Mouse (Mus musculus): ENCODE measurements around the gene Kcne3.

Gene Kcne3

DNA sequence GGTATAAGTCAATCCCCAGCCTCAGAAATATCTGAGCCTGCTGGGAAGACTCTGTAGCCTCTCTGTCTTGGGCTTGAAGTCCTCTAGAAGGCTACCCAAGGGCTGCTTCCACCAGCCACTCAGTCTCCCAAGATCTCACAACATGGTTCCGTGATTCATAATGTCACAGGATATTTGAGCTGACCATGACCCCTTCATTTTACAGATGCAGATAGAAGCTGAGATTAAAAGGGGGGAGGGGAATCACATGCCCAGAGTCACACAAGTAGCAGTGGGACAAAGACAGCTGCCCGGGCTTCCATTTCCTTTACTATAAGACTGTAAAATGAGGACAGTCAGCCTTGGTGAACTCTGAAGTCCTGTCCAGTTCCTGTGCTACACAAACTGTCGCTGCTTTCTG lies 5.3 kb downstream of the Kcne3 start:
- no peak for DNase-seq (ENCODE audit: low read depth, low spot score)

DNA sequence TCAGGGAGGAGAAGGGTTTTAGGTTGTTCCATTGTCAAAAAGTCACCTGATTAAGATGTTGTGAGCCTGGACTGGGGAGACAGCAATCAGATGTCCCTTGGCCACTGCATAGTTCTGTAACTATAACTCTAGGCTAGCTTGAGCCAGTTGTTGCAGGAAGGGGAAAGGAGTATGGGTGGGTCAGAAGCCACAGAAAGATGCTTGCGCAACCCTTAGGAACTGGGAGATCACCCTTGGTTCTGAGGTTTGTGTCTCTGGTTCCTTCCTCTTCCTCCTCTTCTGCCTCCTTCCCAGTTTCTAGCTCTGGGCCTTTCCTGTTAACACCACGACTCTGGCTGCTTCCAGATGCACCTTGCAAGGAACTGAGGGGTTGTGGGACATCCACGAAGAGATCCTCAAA lies 6.1 kb downstream of the Kcne3 start:
- DNase-seq (ENCODE audit: low read depth, low spot score), result no peak

DNA sequence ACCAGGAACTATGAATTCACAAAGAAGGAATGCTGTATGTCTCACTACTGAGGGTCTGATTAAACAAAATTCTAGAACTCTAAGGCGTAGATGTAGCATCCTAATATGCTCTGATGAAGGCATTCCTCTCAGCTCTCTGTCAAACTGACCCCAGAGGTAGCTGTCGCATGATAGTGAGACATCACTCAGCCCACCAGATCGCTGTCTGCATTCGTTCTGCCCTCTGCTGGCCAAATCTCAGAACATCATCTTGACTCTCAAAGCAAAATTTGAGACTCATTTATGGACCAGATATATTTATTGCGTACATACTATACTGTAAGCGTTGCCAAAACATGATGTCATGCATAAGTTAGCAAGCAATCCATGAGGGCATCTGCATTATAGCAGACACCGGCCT lies 11.3 kb downstream of the Kcne3 start:
- DNase-seq (ENCODE audit: low read depth, low spot score), result peak; percentile 53

DNA sequence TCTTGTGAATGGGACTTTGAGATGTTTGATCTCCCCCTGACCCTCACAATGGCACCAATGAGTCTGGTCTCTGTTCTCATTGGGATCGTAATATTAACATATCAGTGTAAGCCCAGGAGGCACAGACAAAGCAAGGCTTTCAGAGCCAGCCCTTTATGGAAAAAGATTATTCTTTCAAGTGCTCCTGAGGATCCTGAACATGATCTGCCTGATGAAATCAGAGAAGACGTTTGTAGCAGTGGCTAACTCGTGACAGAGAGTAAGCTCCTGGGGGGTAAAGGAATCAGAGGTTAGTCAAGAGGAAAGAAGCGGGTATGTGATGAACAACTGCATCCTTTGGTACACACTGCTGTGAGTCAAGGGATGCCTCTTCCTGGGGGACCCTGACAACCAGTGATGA lies 13.9 kb downstream of the Kcne3 start:
- no peak for DNase-seq (ENCODE audit: low read depth, low spot score)

DNA sequence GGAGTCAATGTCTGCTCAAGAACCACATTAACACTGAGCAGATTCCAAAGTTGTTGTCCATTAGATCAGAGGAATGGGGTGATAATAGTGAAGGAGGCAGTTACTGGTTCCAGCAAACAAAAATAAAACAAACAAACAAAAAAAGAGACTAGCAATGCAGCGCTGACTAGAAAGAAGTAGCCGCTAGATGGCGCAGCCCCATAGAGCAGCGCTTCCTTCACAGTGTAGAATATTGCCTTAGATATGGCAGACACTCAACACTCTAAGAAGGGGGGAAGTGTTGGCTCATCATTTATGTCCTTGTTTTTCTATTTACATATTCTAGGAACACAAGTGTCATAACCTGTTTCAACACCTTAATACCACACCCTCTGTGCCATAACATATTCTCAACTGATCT lies 14.5 kb downstream of the Kcne3 start:
- peak; percentile 41 for DNase-seq (ENCODE audit: low read depth, low spot score)

DNA sequence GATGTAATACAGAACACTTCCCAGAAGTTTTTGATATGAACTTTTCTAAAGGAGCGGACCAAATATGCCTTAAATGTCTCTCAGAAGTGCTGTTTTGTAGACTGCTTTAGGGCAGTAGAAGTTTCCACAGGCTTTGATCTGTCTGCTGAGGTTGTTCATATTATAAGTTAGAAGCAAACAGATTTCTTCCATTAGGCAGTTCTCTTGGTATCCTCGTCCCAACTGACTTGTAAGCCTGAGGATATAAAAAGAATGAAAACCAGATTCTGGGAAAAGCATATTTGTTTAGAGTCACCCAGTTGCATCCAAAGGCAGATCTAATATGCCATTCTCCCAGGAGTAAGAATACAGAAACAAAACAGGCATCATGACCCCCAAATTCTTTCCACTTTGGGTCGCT lies 24.9 kb downstream of the Kcne3 start:
- DNase-seq (ENCODE audit: low read depth, low spot score), result no peak

DNA sequence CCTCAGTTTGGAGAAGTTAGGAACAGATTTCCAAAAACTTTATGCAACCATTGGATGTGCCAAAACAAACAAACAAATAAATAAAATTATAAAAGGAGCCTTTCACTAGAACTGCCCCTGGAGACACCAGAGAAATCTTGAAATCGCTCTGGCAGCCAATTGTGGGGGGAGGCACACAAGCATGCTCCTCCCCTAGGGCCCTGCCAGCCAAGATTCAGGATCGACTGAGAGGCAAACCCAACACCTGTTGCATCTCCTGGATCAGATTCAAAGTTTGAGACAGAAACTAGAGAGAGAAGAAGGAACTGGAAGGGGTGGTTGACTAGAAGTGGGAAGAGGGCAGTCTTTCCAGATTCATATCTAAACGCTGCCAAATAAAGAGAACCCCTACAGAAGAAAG lies 27.3 kb downstream of the Kcne3 start:
- DNase-seq (ENCODE audit: low read depth, low spot score), result no peak

DNA sequence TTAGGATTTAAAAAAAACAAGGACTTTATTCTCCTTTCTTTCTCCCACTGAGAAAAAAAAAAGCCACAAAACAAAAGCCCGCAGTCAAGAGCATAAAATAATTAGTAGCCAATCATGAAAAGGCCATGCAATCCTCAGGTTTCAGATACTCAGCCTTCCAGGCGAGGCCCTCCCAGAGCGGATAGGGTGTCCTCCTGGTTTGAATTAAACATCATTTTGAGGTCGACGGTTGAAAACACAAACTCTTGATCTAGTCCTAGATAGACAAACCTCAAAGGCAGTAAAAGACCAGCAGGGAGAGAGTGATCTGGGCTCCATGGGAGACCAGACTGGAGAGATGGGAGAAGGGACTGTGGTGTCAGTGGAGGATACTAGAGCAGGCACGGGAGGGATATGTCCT lies 28.6 kb downstream of the Kcne3 start:
- DNase-seq (ENCODE audit: low read depth, low spot score), result no peak

DNA sequence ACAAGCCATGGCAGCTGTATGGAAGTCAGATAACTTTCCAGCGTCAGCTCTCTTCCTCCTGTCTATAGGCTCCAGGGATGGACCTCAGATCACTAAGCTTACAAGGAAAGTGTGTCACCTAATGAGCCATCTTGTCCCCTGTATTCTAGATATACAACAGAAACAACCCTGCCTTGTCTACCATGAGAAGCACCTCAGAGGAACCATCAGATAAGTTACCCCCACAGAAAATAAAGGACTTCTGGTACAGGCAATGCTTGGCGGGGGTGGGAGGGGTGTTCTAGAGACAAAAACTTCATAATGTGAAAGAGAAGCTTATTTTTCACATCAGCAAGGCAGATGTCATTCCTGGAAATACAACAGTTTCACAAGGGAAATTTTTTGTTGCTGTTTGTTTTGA lies 29.8 kb downstream of the Kcne3 start:
- DNase-seq (ENCODE audit: low read depth, low spot score), result no peak

DNA sequence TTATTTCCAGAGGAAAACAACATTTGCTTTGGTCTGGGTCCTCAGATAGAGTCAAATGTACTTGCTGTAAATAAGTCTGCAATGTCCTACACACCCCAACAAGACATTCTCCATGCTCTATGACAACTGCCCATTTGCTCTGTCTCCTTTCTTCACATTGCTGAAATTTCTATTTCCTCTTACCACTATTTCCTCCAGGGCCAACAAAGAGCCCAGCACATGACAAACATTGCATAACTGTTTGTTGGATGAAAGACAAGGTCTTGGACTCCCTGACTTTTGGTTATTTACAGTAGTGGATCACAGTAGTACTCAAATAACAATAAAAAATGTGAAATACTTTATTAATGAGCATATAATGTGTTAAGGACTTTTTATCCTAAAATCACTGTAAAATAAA lies 31.6 kb downstream of the Kcne3 start:
- DNase-seq (ENCODE audit: low read depth, low spot score), result no peak

DNA sequence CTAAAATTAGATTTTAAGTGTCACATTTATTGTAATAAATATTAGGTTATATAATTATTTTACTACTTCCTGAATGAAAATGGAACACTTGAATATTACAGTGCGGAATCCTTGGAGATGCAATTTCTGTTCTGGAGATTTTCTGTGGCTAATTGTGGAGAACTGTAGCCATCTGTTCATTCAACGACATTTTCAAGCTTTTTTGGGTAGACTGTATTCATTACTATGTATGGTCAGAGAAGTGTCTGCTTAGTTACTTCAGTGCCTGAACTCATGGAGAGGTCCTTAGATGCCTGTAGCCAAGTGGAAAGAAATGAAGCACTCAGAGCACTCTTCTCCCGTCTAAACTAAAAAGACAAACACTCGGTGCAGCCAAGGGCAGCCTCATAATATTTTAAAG lies 38.0 kb downstream of the Kcne3 start:
- DNase-seq (ENCODE audit: low read depth, low spot score), result no peak

DNA sequence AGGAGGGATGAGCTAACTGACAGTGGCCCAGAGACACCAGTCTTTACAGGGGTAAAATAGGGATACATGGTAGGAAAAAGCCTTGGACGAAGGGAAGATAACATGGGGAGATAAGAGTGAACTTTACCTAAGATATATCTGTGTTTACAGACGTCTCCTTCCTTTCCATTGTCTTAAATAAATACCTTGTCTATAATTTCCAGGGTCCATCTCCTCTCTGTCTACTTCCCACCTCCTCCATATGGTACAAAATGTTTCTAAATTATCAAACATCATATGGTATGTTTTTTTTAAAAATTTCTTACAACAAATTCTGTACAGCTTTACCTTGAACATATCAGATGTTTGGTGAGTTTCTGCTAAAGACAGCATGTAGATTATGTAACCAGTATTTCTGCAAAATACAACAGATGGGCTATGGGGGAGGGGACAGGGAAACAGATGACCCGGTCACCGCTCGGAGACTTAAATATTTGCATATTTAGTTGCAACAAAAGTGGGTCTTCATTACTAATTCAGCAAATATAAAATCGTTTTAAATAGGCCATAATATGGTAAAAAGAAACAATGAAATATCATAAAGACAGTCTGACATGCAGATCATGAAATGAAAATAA lies 38.9 kb downstream of the Kcne3 start:
- DNase-seq (ENCODE audit: low read depth, low spot score), result no peak

DNA sequence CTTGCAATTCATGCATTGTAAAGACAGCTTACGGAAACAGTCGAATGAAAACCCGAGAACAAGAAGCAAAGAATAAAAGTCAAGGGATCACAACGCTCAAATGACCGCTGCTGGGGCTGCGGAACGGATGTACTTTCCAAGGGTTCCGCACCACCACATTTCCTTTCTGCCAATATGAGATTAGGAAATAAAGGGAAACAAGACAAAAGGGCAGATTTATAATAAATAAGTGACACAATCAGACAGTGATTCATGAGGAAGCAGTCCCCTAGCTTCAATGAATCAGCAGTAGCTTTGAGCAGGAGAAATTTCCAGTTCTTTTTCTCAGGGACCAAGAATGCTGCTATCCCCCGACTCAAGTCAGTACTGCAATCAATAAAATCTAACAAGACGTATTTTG lies 39.7 kb downstream of the Kcne3 start:
- DNase-seq (ENCODE audit: low read depth, low spot score), result no peak

DNA sequence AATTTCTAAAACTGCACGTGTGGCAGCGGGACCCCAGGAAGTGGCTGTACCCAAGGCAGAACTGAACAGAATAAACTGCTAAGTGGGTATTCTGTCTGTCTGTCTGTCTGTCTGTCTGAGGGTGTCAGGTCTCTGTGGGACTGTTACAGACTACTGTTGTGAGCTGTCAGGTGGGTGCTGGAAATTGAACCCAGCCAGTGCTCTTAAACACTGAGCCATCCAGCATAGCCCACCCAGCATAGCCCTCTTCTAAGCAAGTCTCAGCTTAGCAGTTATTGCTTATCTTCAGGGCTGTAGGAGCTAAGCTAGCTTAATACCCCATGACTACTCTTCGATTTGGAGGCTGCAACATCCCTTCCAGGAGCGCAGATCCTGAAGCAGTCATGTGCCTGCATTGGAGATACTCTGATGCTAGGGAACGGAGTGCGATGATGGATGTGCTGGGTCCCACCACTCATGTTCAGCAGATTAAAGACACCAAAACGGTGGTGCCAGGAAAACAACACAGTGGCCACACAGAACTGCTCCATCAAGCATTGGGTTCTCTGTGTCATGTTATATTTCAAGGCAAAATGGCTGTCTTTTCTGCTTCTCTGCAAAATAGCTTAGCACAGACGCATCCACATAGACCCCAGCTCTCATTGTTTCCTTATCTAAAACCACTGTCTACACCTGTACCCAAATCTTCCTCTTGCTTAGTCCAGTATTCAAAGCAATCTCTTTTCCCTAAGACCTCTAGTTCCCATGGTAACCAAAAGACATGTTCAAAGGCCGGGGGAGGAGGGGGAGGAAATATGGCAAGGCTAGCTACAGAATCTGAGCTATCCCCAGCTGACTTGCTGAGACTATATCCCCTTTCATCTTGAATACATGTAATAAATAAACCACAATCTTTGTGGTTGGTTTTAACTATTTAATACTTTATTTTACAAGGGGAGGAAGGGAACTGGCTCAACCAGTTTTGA lies 40.6 kb downstream of the Kcne3 start:
- DNase-seq (ENCODE audit: low read depth, low spot score), result no peak

DNA sequence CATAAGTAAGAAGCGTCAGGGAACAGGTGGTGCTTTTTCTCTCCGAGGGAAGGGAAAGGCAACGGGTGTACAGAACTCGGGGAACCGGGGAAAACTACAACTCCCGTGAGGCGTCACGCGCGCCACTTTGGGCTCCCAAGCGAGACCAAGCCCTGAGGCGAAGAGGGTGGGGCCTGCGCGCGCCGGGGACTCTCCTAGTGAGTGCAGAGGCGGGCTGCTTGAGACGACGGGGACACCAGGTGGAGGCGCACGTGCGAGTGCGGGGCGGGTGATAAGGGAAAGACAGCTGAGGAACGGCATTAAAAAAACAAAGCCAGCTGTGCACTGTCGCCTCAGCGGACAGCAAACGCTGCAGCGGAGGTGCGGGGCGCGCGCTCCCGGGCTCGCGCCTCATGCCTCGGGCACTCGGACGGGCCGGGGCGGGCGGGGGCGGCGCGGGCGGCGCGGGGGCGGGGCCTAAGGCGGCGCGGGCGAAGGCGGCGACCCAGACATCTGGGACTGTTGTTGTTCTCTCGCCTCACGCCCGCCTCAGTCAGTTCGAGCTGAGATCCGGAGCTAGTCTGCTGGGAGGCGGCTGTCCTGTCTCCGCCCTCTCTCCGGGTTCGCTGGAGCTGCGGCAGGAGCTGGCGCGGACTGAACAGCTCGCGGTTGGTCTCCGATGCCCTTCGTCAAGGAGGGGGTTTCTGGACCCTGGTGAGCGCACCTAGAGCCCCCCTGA lies 51.0 kb downstream of the Kcne3 start, which contains the start of gene Pgm2l1:
Gene Pgm2l1, plus strand, starts transcription at position 237 of the 718 bp plus-strand sequence.
- peak; percentile 89 for DNase-seq (ENCODE audit: low read depth, low spot score)

DNA sequence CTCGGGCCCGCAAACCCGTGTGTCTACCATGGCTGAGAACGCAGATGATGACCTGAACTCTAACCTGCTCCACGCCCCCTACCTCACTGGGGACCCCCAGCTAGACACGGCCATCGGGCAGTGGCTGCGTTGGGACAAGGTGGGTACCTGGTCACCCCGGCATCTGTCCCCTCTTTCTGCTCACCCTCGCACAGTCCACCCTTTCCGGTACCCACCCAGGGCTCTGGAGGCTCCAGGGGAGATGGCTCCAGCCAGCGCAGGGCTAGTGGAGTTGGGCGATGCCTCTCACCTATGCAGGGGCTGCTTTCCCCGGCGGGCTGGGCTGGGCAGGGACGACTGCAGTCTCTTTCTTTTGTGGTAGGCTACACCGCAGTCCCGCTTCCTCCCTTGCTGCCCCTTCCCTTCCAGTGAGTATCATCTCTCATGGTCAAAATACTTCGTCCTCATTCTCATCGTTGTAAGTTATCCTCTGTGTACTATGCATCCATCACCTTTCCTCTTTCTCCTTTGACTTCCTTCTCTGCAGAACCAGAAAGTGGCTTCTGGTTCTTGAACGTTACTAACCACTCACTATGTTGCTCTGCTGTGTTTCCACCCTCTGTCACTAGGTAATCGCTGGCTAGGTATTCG lies 51.7 kb downstream of the Kcne3 start:
- no peak for DNase-seq (ENCODE audit: low read depth, low spot score)

DNA sequence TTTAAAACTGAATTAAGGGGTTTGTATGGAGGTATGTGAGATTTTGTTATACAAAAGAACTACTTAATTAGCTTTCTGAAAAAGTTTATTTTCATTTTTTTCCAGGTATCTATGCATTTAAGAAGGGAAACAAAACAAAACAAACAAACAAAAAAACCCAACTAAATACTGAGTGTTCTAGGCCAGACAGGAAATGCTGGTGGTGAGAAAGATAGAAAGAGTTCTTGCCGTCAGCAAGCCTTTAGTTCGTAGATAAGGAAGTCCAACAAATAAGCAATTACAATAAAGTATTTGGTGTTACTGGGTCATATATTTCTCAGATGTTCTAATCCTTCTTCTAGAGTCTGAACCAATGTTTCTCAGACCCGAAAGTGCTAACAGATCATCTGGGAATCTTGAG lies 52.7 kb downstream of the Kcne3 start:
- no peak for DNase-seq (ENCODE audit: low read depth, low spot score)

DNA sequence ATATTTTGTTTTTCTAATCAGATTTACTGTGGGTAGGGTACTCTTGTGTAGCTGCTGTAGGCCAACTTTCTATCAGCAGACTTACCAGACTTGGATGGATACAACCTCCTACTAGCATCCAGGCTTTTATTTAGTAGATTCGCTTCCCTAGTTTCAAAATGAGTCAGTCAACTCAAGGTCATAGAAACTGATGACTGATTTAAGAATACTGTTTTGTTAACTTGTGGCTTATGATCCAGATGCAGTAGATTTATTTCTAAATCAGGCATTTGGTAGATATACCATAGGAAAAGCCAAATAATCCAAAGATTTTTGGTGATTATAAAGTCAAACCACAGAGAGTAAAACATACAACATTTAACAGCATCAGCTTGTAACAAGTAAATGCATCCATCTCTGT lies 54.3 kb downstream of the Kcne3 start:
- no peak for DNase-seq (ENCODE audit: low read depth, low spot score)

DNA sequence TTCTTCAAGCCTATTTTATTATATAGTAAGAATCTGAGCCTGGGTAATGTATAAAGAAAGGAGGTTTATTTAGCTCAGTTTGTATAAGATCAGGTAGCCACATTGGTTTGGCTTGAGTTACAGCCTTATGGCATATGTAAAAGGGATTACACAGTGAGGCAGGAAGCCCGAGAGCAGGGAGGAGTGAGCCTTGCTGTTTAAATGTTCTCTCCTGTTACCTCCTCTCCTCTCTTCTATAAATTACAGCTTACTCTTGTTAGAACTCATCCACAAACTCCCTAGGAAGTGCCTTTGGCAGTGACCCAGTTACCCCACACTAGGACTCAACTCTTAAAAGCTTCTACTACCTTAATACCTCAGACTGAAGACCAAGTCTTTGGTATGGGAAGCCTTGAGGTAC lies 55.4 kb downstream of the Kcne3 start:
- DNase-seq (ENCODE audit: low read depth, low spot score), result no peak

DNA sequence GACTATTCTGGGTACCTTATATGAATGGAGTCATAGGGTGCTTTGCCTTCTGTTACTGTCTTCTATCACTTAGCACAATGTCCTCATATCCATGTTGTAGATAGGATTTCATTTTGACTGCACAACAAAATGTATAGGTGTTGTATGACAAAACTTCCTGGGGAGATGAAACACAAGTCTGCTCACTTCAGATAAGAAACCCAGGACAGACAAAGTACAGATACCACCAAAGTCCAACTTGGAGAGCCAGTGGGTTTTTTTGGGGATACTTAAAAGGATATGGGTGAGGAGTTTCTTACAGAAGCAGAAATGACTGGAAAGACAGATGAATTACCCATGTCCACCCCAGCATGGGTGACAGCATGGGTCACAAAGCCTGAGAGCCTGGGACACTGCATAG lies 57.4 kb downstream of the Kcne3 start:
- DNase-seq (ENCODE audit: low read depth, low spot score), result no peak
